Mouse (Mus musculus): ENCODE data around the gene Bbs7. TPM values are rescaled to one million over a fixed set of nuclear protein-coding genes. Genes with fewer than 3 reads are reported as not detected.

Bbs7 gene
- polyA plus RNA-seq, 1 experiment: 0.62 TPM

GRCm38 (mm10) chr3:36551851-36552384, 61.4 kb downstream of the Bbs7 start:
- H3K36me3 ChIP-seq (ENCODE audit: control insufficient read depth, insufficient read depth, low read length): peaks cover 2% of the 10 kb centered on the region; the same call in 1 of the 2 replicates
- H3K4me1 ChIP-seq (ENCODE audit: control insufficient read depth, insufficient read depth, insufficient read length): peaks cover 4% of the 10 kb centered on the region; the same call in 1 of the 2 replicates
- H3K27me3 ChIP-seq (ENCODE audit: control insufficient read depth, insufficient read depth, low read length): no peaks in the 10 kb centered on the region
- H3K4me3 ChIP-seq (ENCODE audit: extremely low read depth, insufficient read depth, insufficient read length): peak overlapping the region; percentile 84
- H3K27ac ChIP-seq (ENCODE audit: insufficient read depth, low read length): no peak overlapping the region
- 10% methylated on average over 12 of the region's 12 CpGs for whole genome bisulfite sequencing
- DNase-seq (ENCODE audit: low read depth in 1 of 2, low spot score in 2 of 2): no peak
- TF ChIP-seq CTCF (IDR thresholded peaks at IDR 0.05; ENCODE audit: extremely low read depth, insufficient read depth, insufficient read length, insufficient replicate concordance) (no peak), POLR2A (IDR thresholded peaks at IDR 0.05; ENCODE audit: low read depth, low read length) (no peak)

GRCm38 (mm10) chr3:36551343-36551742, 61.9 kb downstream of the Bbs7 start:
- no peak for DNase-seq (ENCODE audit: low read depth in 1 of 2, low spot score in 2 of 2)
- Histone ChIP-seq H3K4me1 (ENCODE audit: control insufficient read depth, insufficient read depth, insufficient read length) (peaks cover 4% of the 10 kb centered on the region; the same call in 1 of the 2 replicates), H3K27me3 (ENCODE audit: control insufficient read depth, insufficient read depth, low read length) (no peaks in the 10 kb centered on the region), H3K27ac (ENCODE audit: insufficient read depth, low read length) (no peak overlapping the region), H3K36me3 (ENCODE audit: control insufficient read depth, insufficient read depth, low read length) (peaks cover 2% of the 10 kb centered on the region; the same call in 1 of the 2 replicates), H3K4me3 (ENCODE audit: extremely low read depth, insufficient read depth, insufficient read length) (no peak overlapping the region)
- WGBS: 24% methylated on average over 9 of the region's 9 CpGs
- TF ChIP-seq POLR2A (IDR thresholded peaks at IDR 0.05; ENCODE audit: low read depth, low read length) (no peak), CTCF (IDR thresholded peaks at IDR 0.05; ENCODE audit: extremely low read depth, insufficient read depth, insufficient read length, insufficient replicate concordance) (no peak)

GRCm38 (mm10) chr3:36544961-36545360, 68.3 kb downstream of the Bbs7 start:
- Histone ChIP-seq H3K27ac (ENCODE audit: insufficient read depth, low read length) (no peak overlapping the region), H3K4me1 (ENCODE audit: control insufficient read depth, insufficient read depth, insufficient read length) (no peaks in the 10 kb centered on the region), H3K27me3 (ENCODE audit: control insufficient read depth, insufficient read depth, low read length) (no peaks in the 10 kb centered on the region), H3K4me3 (ENCODE audit: extremely low read depth, insufficient read depth, insufficient read length) (no peak overlapping the region), H3K36me3 (ENCODE audit: control insufficient read depth, insufficient read depth, low read length) (no peaks in the 10 kb centered on the region)
- DNase-seq (ENCODE audit: low read depth in 1 of 2, low spot score in 2 of 2): no peak
- TF ChIP-seq CTCF (IDR thresholded peaks at IDR 0.05; ENCODE audit: extremely low read depth, insufficient read depth, insufficient read length, insufficient replicate concordance): no peak
- no peak for TF ChIP-seq POLR2A (IDR thresholded peaks at IDR 0.05; ENCODE audit: low read depth, low read length)
- 80% methylated on average over 3 of the region's 3 CpGs for WGBS

- WGBS: 84% methylated on average over 2 of the region's 2 CpGs
- Histone ChIP-seq H3K36me3 (ENCODE audit: control insufficient read depth, insufficient read depth, low read length) (no peaks in the 10 kb centered on the region), H3K27me3 (ENCODE audit: control insufficient read depth, insufficient read depth, low read length) (no peaks in the 10 kb centered on the region), H3K4me3 (ENCODE audit: extremely low read depth, insufficient read depth, insufficient read length) (no peak overlapping the region), H3K27ac (ENCODE audit: insufficient read depth, low read length) (no peak overlapping the region), H3K4me1 (ENCODE audit: control insufficient read depth, insufficient read depth, insufficient read length) (no peaks in the 10 kb centered on the region)
- DNase-seq (ENCODE audit: low read depth in 1 of 2, low spot score in 2 of 2): no peak
- no peak for TF ChIP-seq POLR2A (IDR thresholded peaks at IDR 0.05; ENCODE audit: low read depth, low read length)
- TF ChIP-seq CTCF (IDR thresholded peaks at IDR 0.05; ENCODE audit: extremely low read depth, insufficient read depth, insufficient read length, insufficient replicate concordance): no peak
Measured at GRCm38 (mm10) chr3:36541399-36541798, 71.9 kb downstream of the Bbs7 start.

- no peaks in the 10 kb centered on the region for H3K27me3 ChIP-seq (ENCODE audit: control insufficient read depth, insufficient read depth, low read length)
Measured at GRCm38 (mm10) chr3:36540756-36541155, 72.5 kb downstream of the Bbs7 start.

GRCm38 (mm10) chr3:36537701-36538470, 75.4 kb downstream of the Bbs7 start:
- no peak for TF ChIP-seq CTCF (IDR thresholded peaks at IDR 0.05; ENCODE audit: extremely low read depth, insufficient read depth, insufficient read length, insufficient replicate concordance)
- TF ChIP-seq POLR2A (IDR thresholded peaks at IDR 0.05; ENCODE audit: low read depth, low read length): no peak
- WGBS: 87% methylated on average over 4 of the region's 4 CpGs
- Histone ChIP-seq H3K27ac (ENCODE audit: insufficient read depth, low read length) (no peak overlapping the region), H3K4me1 (ENCODE audit: control insufficient read depth, insufficient read depth, insufficient read length) (no peaks in the 10 kb centered on the region), H3K4me3 (ENCODE audit: extremely low read depth, insufficient read depth, insufficient read length) (no peak overlapping the region), H3K36me3 (ENCODE audit: control insufficient read depth, insufficient read depth, low read length) (no peaks in the 10 kb centered on the region), H3K27me3 (ENCODE audit: control insufficient read depth, insufficient read depth, low read length) (no peaks in the 10 kb centered on the region)
- DNase-seq (ENCODE audit: low read depth in 1 of 2, low spot score in 2 of 2): no peak

More at GRCm38 (mm10) chr3:36540756-36541155, 72.5 kb downstream of the Bbs7 start:
- H3K4me3 ChIP-seq (ENCODE audit: extremely low read depth, insufficient read depth, insufficient read length): no peak overlapping the region
- DNase-seq (ENCODE audit: low read depth in 1 of 2, low spot score in 2 of 2): no peak
- H3K4me1 ChIP-seq (ENCODE audit: control insufficient read depth, insufficient read depth, insufficient read length): no peaks in the 10 kb centered on the region
- no peaks in the 10 kb centered on the region for H3K36me3 ChIP-seq (ENCODE audit: control insufficient read depth, insufficient read depth, low read length)
- TF ChIP-seq POLR2A (IDR thresholded peaks at IDR 0.05; ENCODE audit: low read depth, low read length) (no peak), CTCF (IDR thresholded peaks at IDR 0.05; ENCODE audit: extremely low read depth, insufficient read depth, insufficient read length, insufficient replicate concordance) (no peak)
- H3K27ac ChIP-seq (ENCODE audit: insufficient read depth, low read length): no peak overlapping the region
- WGBS: 65% methylated on average over 2 of the region's 2 CpGs

- peaks cover 3% of the 10 kb centered on the region; the same call in 1 of the 2 replicates for H3K4me1 ChIP-seq (ENCODE audit: control insufficient read depth, insufficient read depth, insufficient read length)
- H3K36me3 ChIP-seq (ENCODE audit: control insufficient read depth, insufficient read depth, low read length): no peaks in the 10 kb centered on the region
- peaks cover 2% of the 10 kb centered on the region; the same call in 1 of the 2 replicates for H3K27me3 ChIP-seq (ENCODE audit: control insufficient read depth, insufficient read depth, low read length)
- H3K27ac ChIP-seq (ENCODE audit: insufficient read depth, low read length): no peak overlapping the region
- no peak overlapping the region for H3K4me3 ChIP-seq (ENCODE audit: extremely low read depth, insufficient read depth, insufficient read length)
- TF ChIP-seq CTCF (IDR thresholded peaks at IDR 0.05; ENCODE audit: extremely low read depth, insufficient read depth, insufficient read length, insufficient replicate concordance): no peak
- TF ChIP-seq POLR2A (IDR thresholded peaks at IDR 0.05; ENCODE audit: low read depth, low read length): no peak
- 74% methylated on average over 12 of the region's 12 CpGs for WGBS
- no peak for DNase-seq (ENCODE audit: low read depth in 1 of 2, low spot score in 2 of 2)
Measured at GRCm38 (mm10) chr3:36536041-36536440, 77.2 kb downstream of the Bbs7 start.

Data from spleen, adult 2 months (tissue).